9 mouse cellular contexts compared by ENCODE assay signal in genomic region chr8:69882833-69883600, GRCm38 (mm10). TPM values are rescaled to one million over a fixed set of nuclear protein-coding genes. Genes with fewer than 3 reads are reported as not detected.
A peak's percentile ranks its signal among the peaks of the same experiment; 100 is the strongest.
DNase-seq lines count a peak whose midpoint lies in the region; ATAC-seq and TF ChIP-seq lines count a peak whose summit lies in the region.
"Had no signal": no experiment of that assay in that cellular context is flagged by ENCODE, and none has a peak within 500 bp of the region (broad histone marks: within the 10 kb centered on the region; RNA-seq: fewer than 3 reads in every experiment).

No protein-coding gene starts in this region.

- 6% methylated on average over 51 of the region's 52 CpGs for WGBS in lung, embryonic 16.5 days
- WGBS in lung, adult 2 months = 16% methylated on average over 52 of the region's 52 CpGs
- 12% methylated on average over 51 of the region's 52 CpGs for WGBS in forebrain, embryonic 13.5 days
- WGBS in limb, embryonic 13.5 days = 14% methylated on average over 52 of the region's 52 CpGs
- 13% methylated on average over 52 of the region's 52 CpGs for WGBS in stomach, embryonic 15.5 days

- H3K9ac ChIP-seq in lung, embryonic 16.5 days (ENCODE audit: low read length) = no peak overlapping the region
- peak overlapping the region; percentile 52; the same call in 1 of the 2 replicates for H3K9ac ChIP-seq in forebrain, embryonic 13.5 days
- H3K9ac ChIP-seq in limb, embryonic 13.5 days = peak overlapping the region; percentile 50; the same call in 1 of the 2 replicates
- no peak overlapping the region for H3K9ac ChIP-seq in stomach, embryonic 15.5 days

- H3K4me1 ChIP-seq in lung, embryonic 16.5 days (replicated peaks; ENCODE audit: control insufficient read depth, insufficient read depth, low read length) = peaks cover 8% of the 10 kb centered on the region
- peaks cover 15% of the 10 kb centered on the region for H3K4me1 ChIP-seq in lung, adult 2 months (ENCODE audit: control insufficient read depth, insufficient read depth, low read length)
- H3K4me1 ChIP-seq in forebrain, embryonic 13.5 days = peaks cover 32% of the 10 kb centered on the region
- H3K4me1 ChIP-seq in limb, embryonic 13.5 days = peaks cover 24% of the 10 kb centered on the region
- H3K4me1 ChIP-seq in stomach, embryonic 15.5 days = peaks cover 33% of the 10 kb centered on the region

- ATAC-seq in lung, embryonic 16.5 days (ENCODE audit: low read depth) = no peak
- no peak for ATAC-seq in forebrain, embryonic 13.5 days
- no peak for ATAC-seq in limb, embryonic 13.5 days (ENCODE audit: low FRiP score, low read depth)
- no peak for ATAC-seq in stomach, embryonic 15.5 days (ENCODE audit: insufficient read depth, low FRiP score, low read depth)

- DNase-seq in lung, adult 2 months = no peak
- DNase-seq in gastrocnemius, postnatal 10 days = no peak
- no peak for DNase-seq in spleen, postnatal 10 days (ENCODE audit: low spot score in 2 of 2)
- no peak for DNase-seq in ovary, postnatal 14 days (ENCODE audit: low spot score)

- H3K4me2 ChIP-seq in lung, embryonic 16.5 days (ENCODE audit: low read depth, low read length) = peak overlapping the region; percentile 65; the same call in 1 of the 2 replicates
- H3K4me2 ChIP-seq in forebrain, embryonic 13.5 days = peak overlapping the region; percentile 56
- peak overlapping the region; percentile 63 for H3K4me2 ChIP-seq in limb, embryonic 13.5 days (replicated peaks)
- H3K4me2 ChIP-seq in stomach, embryonic 15.5 days = peak overlapping the region; percentile 75

- peak overlapping the region; percentile 44; the same call in 1 of the 2 replicates for H3K4me3 ChIP-seq in lung, embryonic 16.5 days (ENCODE audit: low read length)
- no peak overlapping the region for H3K4me3 ChIP-seq in lung, adult 2 months (replicated peaks; ENCODE audit: extremely low read depth, low read depth, low read length)
- peak overlapping the region; percentile 41; the same call in 1 of the 2 replicates for H3K4me3 ChIP-seq in forebrain, embryonic 13.5 days
- H3K4me3 ChIP-seq in limb, embryonic 13.5 days = peak overlapping the region; percentile 47
- H3K4me3 ChIP-seq in stomach, embryonic 15.5 days (replicated peaks) = peak overlapping the region; percentile 35

- TF ChIP-seq POLR2A in lung, adult 2 months (IDR thresholded peaks at IDR 0.05; ENCODE audit: borderline replicate concordance, extremely low read depth, low read depth, low read length) = no peak

- no peak for TF ChIP-seq CTCF in lung, adult 2 months (IDR thresholded peaks at IDR 0.05; ENCODE audit: insufficient read depth, low read length)

- no peak overlapping the region for H3K27ac ChIP-seq in lung, embryonic 16.5 days (ENCODE audit: low read length)
- H3K27ac ChIP-seq in forebrain, embryonic 13.5 days = no peak overlapping the region
- H3K27ac ChIP-seq in limb, embryonic 13.5 days = no peak overlapping the region
- no peak overlapping the region for H3K27ac ChIP-seq in stomach, embryonic 15.5 days

- peaks cover 2% of the 10 kb centered on the region; the same call in 1 of the 2 replicates for H3K9me3 ChIP-seq in lung, embryonic 16.5 days (ENCODE audit: control insufficient read depth, low read length)
- H3K9me3 ChIP-seq in forebrain, embryonic 13.5 days (replicated peaks) = no peaks in the 10 kb centered on the region
- no peaks in the 10 kb centered on the region for H3K9me3 ChIP-seq in limb, embryonic 13.5 days
- no peaks in the 10 kb centered on the region for H3K9me3 ChIP-seq in stomach, embryonic 15.5 days

- H3K36me3 ChIP-seq in lung, embryonic 16.5 days (ENCODE audit: control insufficient read depth, insufficient read depth, low read length) = no peaks in the 10 kb centered on the region
- H3K36me3 ChIP-seq in forebrain, embryonic 13.5 days (ENCODE audit: poor library complexity, severe bottlenecking) = no peaks in the 10 kb centered on the region
- H3K36me3 ChIP-seq in limb, embryonic 13.5 days = no peaks in the 10 kb centered on the region
- H3K36me3 ChIP-seq in stomach, embryonic 15.5 days = no peaks in the 10 kb centered on the region

- H3K27me3 ChIP-seq in lung, embryonic 16.5 days (ENCODE audit: control insufficient read depth, insufficient read depth, low read depth, low read length) = peaks cover 94% of the 10 kb centered on the region
- H3K27me3 ChIP-seq in forebrain, embryonic 13.5 days = peaks cover 99% of the 10 kb centered on the region
- H3K27me3 ChIP-seq in limb, embryonic 13.5 days = peaks cover 100% of the 10 kb centered on the region
- H3K27me3 ChIP-seq in stomach, embryonic 15.5 days (replicated peaks) = peaks cover 91% of the 10 kb centered on the region

RNA-seq across cellular contexts. Expression of gene Cilp2, which starts 4.5 kb away (rescaled TPM):
- polyA plus RNA-seq in lung, embryonic 16.5 days (2015; fragmentation: Nextera tagmentation; extraction: Ambion mirVana) = 0.26 and 0.30 TPM in 2 replicates
- polyA plus RNA-seq in lung, adult 2 months (2012; rRNA removed) = 3.1 TPM in 2 replicates
- 1.1 and 1.3 TPM in 2 replicates for polyA plus RNA-seq in forebrain, embryonic 13.5 days (2015; fragmentation: Nextera tagmentation; extraction: Ambion mirVana)
- polyA plus RNA-seq in limb, embryonic 13.5 days (2015; fragmentation: Nextera tagmentation; extraction: Ambion mirVana) = 1.2 and 1.6 TPM in 2 replicates
- polyA plus RNA-seq in stomach, embryonic 15.5 days (2015; fragmentation: Nextera tagmentation; extraction: Ambion mirVana) = 0.83 and 0.95 TPM in 2 replicates
- total RNA-seq in gastrocnemius, postnatal 10 days (2021) = 10 to 100 TPM; 25.3 to 28.4 TPM

RNA-seq across cellular contexts. Expression of gene Tssk6, which starts 19.0 kb away (rescaled TPM):
- polyA plus RNA-seq in lung, embryonic 16.5 days (2015; fragmentation: Nextera tagmentation; extraction: Ambion mirVana) = 2.0 and 2.7 TPM in 2 replicates
- polyA plus RNA-seq in lung, adult 2 months (2012; rRNA removed) = 0.70 and 1.0 TPM in 2 replicates
- 2.5 and 3.4 TPM in 2 replicates for polyA plus RNA-seq in forebrain, embryonic 13.5 days (2015; fragmentation: Nextera tagmentation; extraction: Ambion mirVana)
- 4.3 TPM in 2 replicates for polyA plus RNA-seq in limb, embryonic 13.5 days (2015; fragmentation: Nextera tagmentation; extraction: Ambion mirVana)
- 3.1 and 3.9 TPM in 2 replicates for polyA plus RNA-seq in stomach, embryonic 15.5 days (2015; fragmentation: Nextera tagmentation; extraction: Ambion mirVana)
- under 1 TPM in 1 of 2 experiments, not detected in 1; 0.38 TPM for total RNA-seq in gastrocnemius, postnatal 10 days (2021)

RNA-seq across cellular contexts. Expression of gene Ndufa13, which starts 19.3 kb away (rescaled TPM):
- 176 and 179 TPM in 2 replicates for polyA plus RNA-seq in lung, embryonic 16.5 days (2015; fragmentation: Nextera tagmentation; extraction: Ambion mirVana)
- polyA plus RNA-seq in lung, adult 2 months (2012; rRNA removed) = 96.8 and 103 TPM in 2 replicates
- polyA plus RNA-seq in forebrain, embryonic 13.5 days (2015; fragmentation: Nextera tagmentation; extraction: Ambion mirVana) = 172 and 183 TPM in 2 replicates
- 173 and 181 TPM in 2 replicates for polyA plus RNA-seq in limb, embryonic 13.5 days (2015; fragmentation: Nextera tagmentation; extraction: Ambion mirVana)
- polyA plus RNA-seq in stomach, embryonic 15.5 days (2015; fragmentation: Nextera tagmentation; extraction: Ambion mirVana) = 183 and 190 TPM in 2 replicates
- 100 to 1,000 TPM; 236 to 268 TPM for total RNA-seq in gastrocnemius, postnatal 10 days (2021)

RNA-seq across cellular contexts. Expression of gene Yjefn3, which starts 19.5 kb away (rescaled TPM):
- polyA plus RNA-seq in lung, embryonic 16.5 days (2015; fragmentation: Nextera tagmentation; extraction: Ambion mirVana) = 4.0 and 4.1 TPM in 2 replicates
- polyA plus RNA-seq in lung, adult 2 months (2012; rRNA removed) = 3.5 and 5.3 TPM in 2 replicates
- 7.2 and 7.9 TPM in 2 replicates for polyA plus RNA-seq in forebrain, embryonic 13.5 days (2015; fragmentation: Nextera tagmentation; extraction: Ambion mirVana)
- polyA plus RNA-seq in limb, embryonic 13.5 days (2015; fragmentation: Nextera tagmentation; extraction: Ambion mirVana) = 4.2 and 6.6 TPM in 2 replicates
- 2.8 and 4.1 TPM in 2 replicates for polyA plus RNA-seq in stomach, embryonic 15.5 days (2015; fragmentation: Nextera tagmentation; extraction: Ambion mirVana)
- total RNA-seq in gastrocnemius, postnatal 10 days (2021) = 1 to 10 TPM; 9.0 to 9.5 TPM

RNA-seq across cellular contexts. Expression of gene Pbx4, which starts 50.7 kb away (rescaled TPM):
- 13.4 and 17.1 TPM in 2 replicates for polyA plus RNA-seq in lung, embryonic 16.5 days (2015; fragmentation: Nextera tagmentation; extraction: Ambion mirVana)
- 4.2 and 5.5 TPM in 2 replicates for polyA plus RNA-seq in lung, adult 2 months (2012; rRNA removed)
- polyA plus RNA-seq in forebrain, embryonic 13.5 days (2015; fragmentation: Nextera tagmentation; extraction: Ambion mirVana) = 63.5 and 67.7 TPM in 2 replicates
- polyA plus RNA-seq in limb, embryonic 13.5 days (2015; fragmentation: Nextera tagmentation; extraction: Ambion mirVana) = 8.5 and 8.7 TPM in 2 replicates
- 4.4 and 5.9 TPM in 2 replicates for polyA plus RNA-seq in stomach, embryonic 15.5 days (2015; fragmentation: Nextera tagmentation; extraction: Ambion mirVana)
- 1 to 10 TPM in 1 of 2 experiments, under 1 TPM in 1; 0.47 to 1.1 TPM for total RNA-seq in gastrocnemius, postnatal 10 days (2021)
- total RNA-seq: heart, adult 18-20 months had no signal

Comparison
In these comparisons a context has a peak if more than half of its experiments do, and no peak if none do; other contexts are left out.
1. H3K9ac ChIP-seq: peak in forebrain, embryonic 13.5 days (single experiment) and limb, embryonic 13.5 days (single experiment); none in lung, embryonic 16.5 days (single experiment) and stomach, embryonic 15.5 days (single experiment).
2. Peak in every context shown above with its lines, with median percentiles within 50 percentile points of each other: H3K4me2 ChIP-seq.